Mouse (Mus musculus): ENCODE measurements at regions not wholly inside any gene's neighbourhood (a gene's known extent, or its start where the extent isn't known, plus 50 kb on each side); places are given as distances from the start of the nearest gene placed in this dataset.

- Histone ChIP-seq H3K4me2 (replicated peaks) (no peak overlapping the region), H3K27me3 (no peaks in the 10 kb centered on the region), H3K36me3 (no peaks in the 10 kb centered on the region), H3K4me1 (no peaks in the 10 kb centered on the region), H3K27ac (replicated peaks) (no peak overlapping the region), H3K4me3 (no peak overlapping the region), H3K9me3 (no peaks in the 10 kb centered on the region), H3K9ac (replicated peaks) (no peak overlapping the region)
- ATAC-seq (replicated peaks) = no peak
- 62% methylated on average over 4 of the region's 5 CpGs for WGBS
Measured at GRCm38 (mm10) chr12:97312282-97313040, 946.8 kb downstream of the Galc start.

- Histone ChIP-seq H3K27ac (replicated peaks) (no peak overlapping the region), H3K36me3 (no peaks in the 10 kb centered on the region), H3K9me3 (no peaks in the 10 kb centered on the region), H3K4me1 (no peaks in the 10 kb centered on the region), H3K9ac (replicated peaks) (no peak overlapping the region), H3K27me3 (no peaks in the 10 kb centered on the region), H3K4me3 (no peak overlapping the region), H3K4me2 (replicated peaks) (no peak overlapping the region)
- WGBS = 70% methylated on average over 2 of the region's 2 CpGs
- no peak for ATAC-seq (replicated peaks)
Measured at GRCm38 (mm10) chr12:97278792-97279191, 980.5 kb downstream of the Galc start.

- no peaks in the 10 kb centered on the region for H3K9me3 ChIP-seq
- ATAC-seq (replicated peaks) = no peak
- no peaks in the 10 kb centered on the region for H3K36me3 ChIP-seq
- no peak overlapping the region for H3K27ac ChIP-seq (replicated peaks)
- no peaks in the 10 kb centered on the region for H3K4me1 ChIP-seq
- H3K4me3 ChIP-seq = no peak overlapping the region
- no peaks in the 10 kb centered on the region for H3K27me3 ChIP-seq
- 78% methylated on average over 1 of the region's 1 CpGs for WGBS
- H3K4me2 ChIP-seq (replicated peaks) = no peak overlapping the region
- no peak overlapping the region for H3K9ac ChIP-seq (replicated peaks)
Measured at GRCm38 (mm10) chr12:97278331-97278730, 980.9 kb downstream of the Galc start.
